Mouse (Mus musculus) hindbrain, embryonic 13.5 days (tissue): Measurements from ENCODE around the gene Pdap1. TPM values are rescaled to one million over a fixed set of nuclear protein-coding genes. Genes with fewer than 3 reads are reported as not detected.
A peak's percentile ranks its signal among the peaks of the same experiment; 100 is the strongest.

Experiments used
- ATAC-seq: fragments of 200-750 bp; cut with Nextera tagmentation; 2 replicates; pipeline ENCODE4 v1.8.0; 2017; ENCODE audit warnings: moderate TSS enrichment; ENCODE audit not compliant: low FRiP score
- H3K27ac ChIP-seq: fragments of 300-500 bp; sonication (generic); 2 replicates; pipeline ENCODE4 v1.5.1; 2015; ENCODE audit warnings: inconsistent platforms, mild to moderate bottlenecking, moderate library complexity
- H3K27me3 ChIP-seq: fragments of 300-500 bp; sonication (generic); 2 replicates; pipeline ENCODE4 v1.6.1; 2015; ENCODE audit warnings: mild to moderate bottlenecking, inconsistent platforms
- H3K36me3 ChIP-seq: fragments of 300-500 bp; sonication (generic); 2 replicates; pipeline ENCODE4 v1.6.1; 2015; ENCODE audit warnings: mild to moderate bottlenecking, inconsistent platforms
- H3K4me1 ChIP-seq: fragments of 300-500 bp; sonication (generic); replicated peaks from 2 replicates; pipeline ENCODE4 v1.6.1; 2015; ENCODE audit warnings: inconsistent platforms
- H3K4me2 ChIP-seq: fragments of 300-500 bp; sonication (generic); 2 replicates; pipeline ENCODE4 v1.6.1; 2015; ENCODE audit warnings: inconsistent platforms, mild to moderate bottlenecking, moderate library complexity
- H3K4me3 ChIP-seq: fragments of 300-500 bp; sonication (generic); 2 replicates; pipeline ENCODE4 v1.5.1; 2015; ENCODE audit warnings: mild to moderate bottlenecking, inconsistent platforms
- H3K9ac ChIP-seq: fragments of 300-500 bp; sonication (generic); 2 replicates; pipeline ENCODE4 v1.6.1; 2015; ENCODE audit warnings: mild to moderate bottlenecking, inconsistent platforms
- H3K9me3 ChIP-seq: fragments of 300-500 bp; sonication (generic); 2 replicates; pipeline ENCODE4 v1.6.1; 2016; ENCODE audit warnings: inconsistent platforms
- WGBS: fragments of 180-500 bp; shearing (Covaris S2); methylation state at CpG from one replicate; pipeline ENCODE4 v1.1.7; 2015; 5-methylcytosine and 5-hydroxymethylcytosine counted together
- polyA plus RNA-seq: library from polyadenylated mRNA; unstranded; fragments of >200 nt; fragmentation: Nextera tagmentation; extraction: Ambion mirVana; gene quantifications from 2 replicates; pipeline ENCODE4 v1.2.1, GENCODE M21; 2015

The Pdap1 gene
- polyA plus RNA-seq: 136 and 140 TPM in 2 replicates

DNA sequence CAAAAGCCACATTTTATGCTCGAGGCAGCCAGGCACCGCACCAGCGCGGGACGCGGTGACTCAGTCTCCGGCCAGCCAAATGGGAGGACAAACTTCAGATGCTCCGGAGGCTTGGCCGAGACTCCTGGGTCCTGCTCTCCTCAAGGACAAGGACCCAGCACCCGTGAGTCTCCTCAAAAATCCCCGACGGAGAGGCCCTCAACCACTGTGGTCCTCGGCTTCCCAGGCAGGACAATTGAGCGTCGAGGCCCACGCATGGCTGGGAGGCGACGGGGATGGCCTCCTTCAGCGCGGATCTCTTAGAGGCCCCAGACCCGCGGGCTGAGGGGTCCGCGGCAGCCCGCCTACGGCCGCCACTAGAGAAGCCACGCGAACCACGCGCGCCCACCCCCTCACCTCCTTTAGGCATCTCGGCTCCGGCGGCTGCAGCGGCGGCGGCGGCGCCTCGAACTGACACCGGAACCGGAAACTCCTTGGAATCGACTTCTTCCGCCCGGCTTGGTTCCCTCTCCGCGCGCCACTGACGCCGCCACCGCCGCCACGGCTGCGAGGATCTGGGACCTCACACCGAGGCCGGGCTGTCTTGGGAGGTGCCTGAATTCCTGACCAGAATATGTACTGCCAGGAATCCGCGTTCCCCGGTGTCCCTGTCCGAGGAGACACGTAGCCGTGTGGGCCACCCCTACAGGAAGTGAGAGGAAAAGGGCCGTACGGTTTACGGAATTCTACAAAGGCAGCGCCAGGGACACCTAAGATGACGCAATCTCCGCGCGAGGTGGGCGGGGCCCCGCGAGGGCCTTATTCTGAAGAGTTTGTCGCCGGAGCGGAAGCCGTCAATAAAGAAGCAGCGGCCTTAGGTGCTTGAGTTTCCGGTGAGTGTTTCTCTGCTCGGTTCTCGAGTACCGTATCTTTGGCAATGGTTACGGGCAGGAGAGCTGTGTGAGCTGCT lies at the start of gene Pdap1, which contains the start of gene Bud31:
Gene Pdap1, minus strand, starts transcription at position 668 of the 949 bp plus-strand sequence.
Gene Bud31, plus strand, starts transcription at position 792 of the 949 bp plus-strand sequence.
- Histone ChIP-seq H3K4me2 (peak within 1 kb of the TSS; percentile 94), H3K27me3 (no peaks in the 10 kb centered on the region), H3K36me3 (peaks cover 61% of the 10 kb centered on the region), H3K4me1 (peaks cover 36% of the 10 kb centered on the region), H3K4me3 (peak within 1 kb of the TSS; percentile 94), H3K9me3 (no peaks in the 10 kb centered on the region), H3K27ac (peak within 1 kb of the TSS; percentile 94), H3K9ac (peak within 1 kb of the TSS; percentile 92)
- ATAC-seq: peak; percentile 94
- WGBS: under 1% methylated on average over 84 of the region's 84 CpGs

DNA sequence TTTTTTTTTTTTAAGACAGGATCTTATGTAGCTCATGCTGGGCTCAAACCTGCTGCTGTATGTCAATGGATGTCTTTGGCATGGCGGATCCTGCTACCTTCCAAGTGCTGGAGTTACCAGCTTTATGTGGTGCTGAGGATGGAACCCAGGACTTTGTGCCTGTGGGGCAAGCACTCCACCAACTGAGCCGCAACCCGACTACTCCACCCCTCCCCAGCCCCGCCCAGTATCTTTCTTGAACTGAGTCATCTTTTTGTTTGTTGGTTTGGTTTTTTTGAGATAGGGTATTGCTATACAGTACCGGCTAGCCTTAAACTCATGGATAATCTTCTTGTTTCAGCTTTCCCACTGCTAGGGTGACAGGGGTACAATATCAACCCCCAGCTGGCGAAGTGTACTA lies 49.4 kb upstream of the Pdap1 start:
- Histone ChIP-seq H3K4me2 (no peak overlapping the region), H3K27ac (no peak overlapping the region), H3K9ac (no peak overlapping the region), H3K4me3 (no peak overlapping the region), H3K9me3 (no peaks in the 10 kb centered on the region), H3K36me3 (peaks cover 46% of the 10 kb centered on the region), H3K27me3 (no peaks in the 10 kb centered on the region), H3K4me1 (peaks cover 23% of the 10 kb centered on the region)
- ATAC-seq: no peak
- 95% methylated on average over 6 of the region's 6 CpGs for WGBS

DNA sequence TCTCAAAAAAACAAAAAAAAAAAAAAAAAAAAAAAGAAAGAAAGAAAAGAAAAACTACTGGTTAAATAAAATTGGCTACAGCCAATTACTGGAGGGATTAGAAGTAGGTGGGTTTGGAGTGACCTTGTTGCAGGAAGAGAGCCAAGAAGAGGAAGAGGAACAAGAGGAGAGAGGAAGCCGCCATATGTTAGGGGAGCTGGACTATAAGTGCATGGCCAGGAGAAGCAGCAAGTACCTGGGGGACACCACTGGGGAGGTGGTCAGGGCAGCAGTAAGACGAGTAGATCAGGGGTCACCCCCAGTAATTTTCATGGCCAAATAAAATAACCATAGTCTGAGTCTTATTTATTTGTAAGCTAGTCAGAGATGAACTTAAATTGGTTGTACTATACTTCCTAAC lies 45.2 kb upstream of the Pdap1 start:
- peaks cover 16% of the 10 kb centered on the region for H3K4me1 ChIP-seq
- no peaks in the 10 kb centered on the region for H3K27me3 ChIP-seq
- no peaks in the 10 kb centered on the region for H3K9me3 ChIP-seq
- no peak for ATAC-seq
- WGBS: 98% methylated on average over 2 of the region's 2 CpGs
- no peak overlapping the region for H3K4me3 ChIP-seq
- H3K36me3 ChIP-seq: peaks cover 78% of the 10 kb centered on the region
- H3K9ac ChIP-seq: no peak overlapping the region
- H3K4me2 ChIP-seq: no peak overlapping the region
- no peak overlapping the region for H3K27ac ChIP-seq

DNA sequence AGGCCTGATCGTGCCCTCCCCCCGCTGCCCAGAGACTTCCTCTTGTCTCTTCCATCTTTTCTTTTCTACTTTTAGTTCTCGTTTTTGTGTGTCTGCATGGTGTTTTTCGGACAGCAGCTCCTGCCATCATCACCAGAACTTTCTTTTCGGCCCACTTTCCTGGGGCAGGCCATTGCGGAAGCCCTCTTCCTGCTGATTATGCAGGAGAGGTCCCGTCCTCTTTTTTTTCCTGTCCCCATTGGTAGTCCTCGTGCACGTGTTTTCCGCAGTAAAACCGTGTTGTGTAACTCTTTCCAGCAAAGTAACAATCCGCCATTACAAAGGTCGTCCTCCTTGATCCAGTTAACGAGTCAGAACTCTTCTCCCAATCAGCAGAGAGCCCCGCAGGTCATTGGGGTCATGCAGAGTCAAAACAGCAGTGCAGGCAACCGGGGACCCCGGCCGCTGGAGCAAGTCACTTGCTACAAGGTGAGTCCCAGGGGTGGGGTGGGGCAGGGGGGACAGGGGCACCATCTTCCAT lies 38.5 kb upstream of the Pdap1 start:
- 90% methylated on average over 18 of the region's 18 CpGs for WGBS
- H3K9ac ChIP-seq: no peak overlapping the region
- no peaks in the 10 kb centered on the region for H3K27me3 ChIP-seq
- no peak overlapping the region for H3K27ac ChIP-seq
- no peak overlapping the region for H3K4me2 ChIP-seq
- ATAC-seq: no peak
- no peaks in the 10 kb centered on the region for H3K9me3 ChIP-seq
- no peak overlapping the region for H3K4me3 ChIP-seq
- H3K36me3 ChIP-seq: peaks cover 99% of the 10 kb centered on the region
- no peaks in the 10 kb centered on the region for H3K4me1 ChIP-seq

DNA sequence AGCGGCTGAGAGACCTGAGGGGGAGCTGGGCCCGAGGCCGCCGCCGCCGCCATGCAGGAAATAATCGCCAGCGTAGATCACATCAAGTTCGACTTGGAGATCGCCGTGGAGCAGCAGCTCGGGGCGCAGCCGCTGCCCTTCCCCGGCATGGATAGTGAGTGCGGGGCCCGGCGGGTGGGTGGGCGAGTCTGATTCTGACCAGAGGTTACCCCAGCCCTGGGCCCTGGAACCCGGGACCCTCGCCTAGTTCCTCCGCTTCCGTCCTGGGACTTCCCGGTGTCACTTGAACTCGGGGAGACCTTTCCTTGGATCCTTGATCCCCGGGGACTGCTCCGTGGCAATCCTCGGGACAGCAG lies 27.2 kb upstream of the Pdap1 start:
- Histone ChIP-seq H3K9me3 (no peaks in the 10 kb centered on the region), H3K27ac (peak overlapping the region; percentile 80), H3K4me1 (peaks cover 46% of the 10 kb centered on the region), H3K4me2 (peak overlapping the region; percentile 95), H3K36me3 (peaks cover 50% of the 10 kb centered on the region), H3K4me3 (peak overlapping the region; percentile 93), H3K27me3 (no peaks in the 10 kb centered on the region), H3K9ac (peak overlapping the region; percentile 91)
- 1% methylated on average over 23 of the region's 28 CpGs for WGBS
- ATAC-seq: peak; percentile 77

DNA sequence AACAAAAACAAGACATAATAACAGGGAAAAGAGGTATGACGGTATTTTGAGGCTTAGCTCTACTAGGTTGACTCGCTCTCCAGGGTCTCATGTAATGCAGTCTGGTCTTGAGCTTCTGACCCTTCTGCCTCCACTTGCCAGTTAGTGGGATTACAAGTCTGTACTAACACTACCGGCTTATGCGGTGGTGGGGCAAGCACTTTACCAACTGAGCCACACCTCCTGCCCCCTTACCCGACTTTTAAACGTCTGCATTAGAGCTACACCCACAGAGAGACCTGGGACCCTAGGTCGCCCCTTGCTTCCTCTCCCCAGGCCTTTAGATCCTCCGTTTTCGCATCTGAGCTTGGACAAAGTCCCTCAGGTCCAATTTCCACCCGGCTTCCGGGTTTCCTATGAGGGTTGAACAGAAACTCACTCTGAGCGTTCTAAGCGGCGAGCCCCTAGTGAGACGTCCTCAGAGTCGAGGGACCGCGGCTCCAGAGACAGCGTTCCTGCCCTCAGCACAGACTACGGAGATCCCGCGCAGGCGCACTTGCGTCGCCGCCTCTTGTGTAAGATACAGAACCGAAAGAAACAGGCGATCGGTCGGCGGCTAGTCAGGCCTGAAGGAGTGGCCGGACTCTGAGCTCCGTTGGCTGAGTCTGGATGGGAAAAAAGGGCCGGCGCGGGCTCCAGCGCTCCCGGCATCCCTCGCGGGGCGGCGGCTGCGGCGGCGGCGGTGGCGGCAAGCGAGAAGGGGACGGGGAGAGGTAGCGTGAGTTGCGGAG lies 26.7 kb upstream of the Pdap1 start, which contains the start of the genes Ptcd1 and Cpsf4:
Gene Ptcd1, minus strand, starts transcription at position 573 of the 770 bp plus-strand sequence.
Gene Cpsf4, plus strand, starts transcription at position 678 of the 770 bp plus-strand sequence.
- H3K4me1 ChIP-seq: peaks cover 46% of the 10 kb centered on the region
- under 1% methylated on average over 51 of the region's 51 CpGs for WGBS
- H3K27ac ChIP-seq: peak within 1 kb of the TSS; percentile 80
- peak within 1 kb of the TSS; percentile 93 for H3K4me3 ChIP-seq
- no peaks in the 10 kb centered on the region for H3K9me3 ChIP-seq
- H3K4me2 ChIP-seq: peak within 1 kb of the TSS; percentile 95
- H3K27me3 ChIP-seq: no peaks in the 10 kb centered on the region
- ATAC-seq: peak; percentile 96
- H3K9ac ChIP-seq: peak within 1 kb of the TSS; percentile 91
- H3K36me3 ChIP-seq: peaks cover 49% of the 10 kb centered on the region

DNA sequence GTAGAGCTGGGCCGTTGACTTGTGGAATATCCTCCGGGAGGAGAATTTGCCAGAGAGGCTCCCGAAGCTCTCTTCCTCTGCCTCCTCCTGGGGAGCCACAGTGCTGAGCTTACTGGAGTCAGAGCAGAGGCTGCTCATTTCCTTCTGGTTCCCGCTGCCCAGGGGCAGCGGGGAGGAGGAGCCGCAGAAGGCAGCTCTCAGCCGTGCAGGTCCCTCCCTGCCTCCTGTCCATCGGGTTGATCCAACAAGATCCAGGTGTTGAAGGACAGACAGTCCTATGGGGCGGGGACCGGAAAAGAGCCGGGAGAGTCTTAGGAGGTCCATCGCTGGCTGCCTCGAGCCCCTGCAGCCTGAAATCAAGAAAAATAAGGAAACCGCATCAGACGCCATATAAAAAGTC lies 25.1 kb upstream of the Pdap1 start:
- no peak overlapping the region for H3K27ac ChIP-seq
- WGBS: 90% methylated on average over 15 of the region's 15 CpGs
- peaks cover 46% of the 10 kb centered on the region for H3K4me1 ChIP-seq
- no peak overlapping the region for H3K4me3 ChIP-seq
- peaks cover 50% of the 10 kb centered on the region for H3K36me3 ChIP-seq
- no peak for ATAC-seq
- H3K27me3 ChIP-seq: no peaks in the 10 kb centered on the region
- no peak overlapping the region for H3K9ac ChIP-seq
- no peaks in the 10 kb centered on the region for H3K9me3 ChIP-seq
- no peak overlapping the region for H3K4me2 ChIP-seq

DNA sequence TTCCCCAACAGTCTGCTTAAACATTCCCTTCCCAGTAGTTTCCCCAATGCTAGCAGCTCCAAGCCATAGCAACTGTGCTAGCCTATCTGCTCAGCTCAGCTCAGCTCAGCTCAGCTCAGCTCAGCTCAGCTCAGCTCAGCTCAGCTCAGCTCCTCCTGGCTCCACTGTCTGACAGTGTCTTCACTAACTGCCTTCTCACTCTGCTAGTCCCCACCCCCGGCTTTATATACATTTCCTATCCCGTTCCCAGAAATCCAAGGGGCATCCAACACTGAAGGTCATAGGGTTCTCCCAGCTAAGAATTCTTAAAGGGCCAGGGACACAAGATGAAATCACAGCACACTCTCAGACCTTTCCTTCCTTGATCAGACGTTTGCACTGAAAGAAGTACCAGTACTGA lies 24.7 kb upstream of the Pdap1 start:
- 73% methylated on average over 3 of the region's 3 CpGs for WGBS
- Histone ChIP-seq H3K9ac (no peak overlapping the region), H3K4me1 (peaks cover 46% of the 10 kb centered on the region), H3K27me3 (no peaks in the 10 kb centered on the region), H3K36me3 (peaks cover 52% of the 10 kb centered on the region), H3K4me3 (no peak overlapping the region), H3K9me3 (no peaks in the 10 kb centered on the region), H3K27ac (no peak overlapping the region), H3K4me2 (no peak overlapping the region)
- no peak for ATAC-seq

DNA sequence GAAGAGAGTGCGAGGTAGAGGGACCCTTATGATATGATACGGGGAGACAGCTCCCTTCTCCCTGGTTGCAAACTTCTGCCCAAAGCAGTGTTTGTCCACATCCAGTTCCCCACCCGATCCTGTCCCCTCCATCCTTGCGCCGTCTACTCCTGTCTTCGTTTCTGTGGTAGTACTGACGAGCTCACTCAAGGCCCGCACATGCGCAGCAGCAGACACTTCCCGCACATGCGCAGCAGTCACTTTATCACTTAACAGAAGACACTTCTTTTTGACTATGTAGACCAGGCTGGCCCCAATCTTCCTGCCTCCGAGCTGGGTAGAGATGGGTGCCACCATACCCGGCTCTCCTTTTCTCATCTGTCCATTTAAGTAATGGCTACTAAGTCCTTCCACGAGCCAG lies 21.3 kb upstream of the Pdap1 start:
- Histone ChIP-seq H3K4me1 (peaks cover 25% of the 10 kb centered on the region), H3K27ac (no peak overlapping the region), H3K9me3 (no peaks in the 10 kb centered on the region), H3K36me3 (peaks cover 81% of the 10 kb centered on the region), H3K4me2 (no peak overlapping the region), H3K27me3 (no peaks in the 10 kb centered on the region), H3K4me3 (no peak overlapping the region), H3K9ac (no peak overlapping the region)
- WGBS: 96% methylated on average over 14 of the region's 14 CpGs
- ATAC-seq: no peak

DNA sequence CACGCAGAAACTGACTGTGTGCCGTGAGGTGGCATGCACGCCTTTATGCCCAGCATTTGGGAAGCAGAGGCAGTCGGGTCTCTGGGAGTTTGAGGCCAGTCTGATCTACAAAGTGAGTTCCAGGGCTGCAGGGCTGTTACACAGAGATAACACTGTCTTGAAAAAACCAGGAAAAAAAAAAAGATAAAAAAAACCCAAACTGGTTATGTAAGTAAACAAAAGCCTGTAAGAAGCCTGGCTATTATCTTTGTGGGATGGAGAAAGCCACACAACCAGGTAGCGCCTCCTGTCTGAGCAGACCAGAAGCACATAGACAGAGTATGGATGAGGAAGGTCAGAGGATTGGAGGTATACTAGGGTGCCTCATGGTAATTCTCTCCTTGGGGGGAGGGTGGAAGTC lies 12.7 kb upstream of the Pdap1 start:
- Histone ChIP-seq H3K27ac (no peak overlapping the region), H3K4me2 (no peak overlapping the region), H3K27me3 (no peaks in the 10 kb centered on the region), H3K4me1 (no peaks in the 10 kb centered on the region), H3K9ac (no peak overlapping the region), H3K36me3 (peaks cover 92% of the 10 kb centered on the region), H3K4me3 (no peak overlapping the region), H3K9me3 (no peaks in the 10 kb centered on the region)
- no peak for ATAC-seq
- WGBS: 96% methylated on average over 5 of the region's 5 CpGs

DNA sequence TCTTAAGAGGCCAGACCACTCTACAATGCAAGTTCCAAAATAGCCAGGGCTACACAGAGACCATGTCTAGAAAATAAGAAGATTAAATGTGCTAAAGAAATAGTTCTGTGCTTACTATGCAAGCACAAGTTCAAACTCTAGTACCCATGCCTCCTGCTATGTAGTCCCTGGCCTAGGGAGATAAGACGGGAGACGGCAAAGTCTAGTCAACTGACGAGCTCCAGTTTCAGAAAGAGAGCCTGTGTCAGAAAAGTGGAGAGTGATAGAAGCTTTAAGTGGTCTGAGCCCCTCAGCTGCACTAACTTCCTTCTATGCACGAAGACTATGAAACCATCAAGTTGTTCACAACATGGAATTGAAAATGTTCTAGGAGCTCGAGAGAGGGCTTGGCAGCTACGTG lies 9.3 kb upstream of the Pdap1 start:
- Histone ChIP-seq H3K4me1 (no peaks in the 10 kb centered on the region), H3K4me3 (no peak overlapping the region), H3K27ac (no peak overlapping the region), H3K9me3 (no peaks in the 10 kb centered on the region), H3K36me3 (peaks cover 99% of the 10 kb centered on the region), H3K4me2 (no peak overlapping the region), H3K9ac (no peak overlapping the region), H3K27me3 (no peaks in the 10 kb centered on the region)
- ATAC-seq: no peak
- 95% methylated on average over 6 of the region's 6 CpGs for WGBS

DNA sequence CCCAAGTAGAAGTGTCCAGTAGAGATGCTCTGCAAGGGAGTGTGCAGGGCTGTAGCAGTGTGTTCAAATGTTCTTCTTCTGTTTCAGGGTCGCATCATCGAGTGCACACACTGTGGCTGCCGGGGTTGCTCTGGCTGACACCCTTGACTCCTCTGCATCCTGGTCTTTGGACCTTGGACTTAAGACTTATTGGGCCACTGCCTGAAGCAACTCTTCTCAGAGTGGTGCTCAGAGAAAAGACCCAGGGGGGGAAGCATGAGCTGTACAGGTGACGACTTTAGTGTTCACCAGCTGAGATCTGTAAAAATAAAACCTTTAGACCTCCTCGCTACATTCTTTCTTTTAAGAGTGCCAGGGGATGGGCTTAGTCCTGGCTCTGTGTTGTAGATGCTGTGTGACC lies 7.7 kb upstream of the Pdap1 start:
- no peak overlapping the region for H3K4me3 ChIP-seq
- 99% methylated on average over 5 of the region's 5 CpGs for WGBS
- no peak overlapping the region for H3K4me2 ChIP-seq
- H3K27me3 ChIP-seq: no peaks in the 10 kb centered on the region
- ATAC-seq: no peak
- H3K9ac ChIP-seq: no peak overlapping the region
- no peak overlapping the region for H3K27ac ChIP-seq
- H3K36me3 ChIP-seq: peaks cover 100% of the 10 kb centered on the region
- no peaks in the 10 kb centered on the region for H3K4me1 ChIP-seq
- no peaks in the 10 kb centered on the region for H3K9me3 ChIP-seq
